Mouse (Mus musculus): ENCODE measurements at regions not wholly inside any gene's neighbourhood (a gene's known extent, or its start where the extent isn't known, plus 50 kb on each side); places are given as distances from the start of the nearest gene placed in this dataset.

DNA sequence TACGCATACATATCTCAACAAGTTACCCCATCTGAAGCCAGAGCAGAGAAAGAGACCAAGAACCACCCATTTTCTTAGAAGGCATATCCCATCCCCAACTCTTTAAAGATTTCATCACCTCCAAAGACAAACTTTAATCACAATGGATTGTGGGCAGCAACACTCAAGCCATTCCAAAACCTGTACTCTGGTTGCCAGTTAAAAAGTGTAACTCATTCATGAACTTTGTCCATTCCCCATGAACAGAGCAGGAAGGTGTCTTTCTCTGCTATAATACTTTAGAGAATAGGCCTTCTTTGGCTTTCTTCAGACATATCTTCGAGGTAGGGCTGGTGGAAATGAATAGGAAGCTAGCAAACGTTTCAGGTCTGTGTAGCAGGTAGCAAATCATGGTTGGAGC lies 160.4 kb downstream of the Fzd1 start:
- no peak for DNase-seq (ENCODE audit: low spot score in 2 of 2)

- DNase-seq (ENCODE audit: low spot score in 2 of 2), result no peak
Observed at GRCm38 (mm10) chr5:4595010-4595409, 162.8 kb downstream of the Fzd1 start.

- DNase-seq (ENCODE audit: low spot score in 2 of 2), result no peak
Observed at GRCm38 (mm10) chr5:4594562-4594961, 163.3 kb downstream of the Fzd1 start.

DNA sequence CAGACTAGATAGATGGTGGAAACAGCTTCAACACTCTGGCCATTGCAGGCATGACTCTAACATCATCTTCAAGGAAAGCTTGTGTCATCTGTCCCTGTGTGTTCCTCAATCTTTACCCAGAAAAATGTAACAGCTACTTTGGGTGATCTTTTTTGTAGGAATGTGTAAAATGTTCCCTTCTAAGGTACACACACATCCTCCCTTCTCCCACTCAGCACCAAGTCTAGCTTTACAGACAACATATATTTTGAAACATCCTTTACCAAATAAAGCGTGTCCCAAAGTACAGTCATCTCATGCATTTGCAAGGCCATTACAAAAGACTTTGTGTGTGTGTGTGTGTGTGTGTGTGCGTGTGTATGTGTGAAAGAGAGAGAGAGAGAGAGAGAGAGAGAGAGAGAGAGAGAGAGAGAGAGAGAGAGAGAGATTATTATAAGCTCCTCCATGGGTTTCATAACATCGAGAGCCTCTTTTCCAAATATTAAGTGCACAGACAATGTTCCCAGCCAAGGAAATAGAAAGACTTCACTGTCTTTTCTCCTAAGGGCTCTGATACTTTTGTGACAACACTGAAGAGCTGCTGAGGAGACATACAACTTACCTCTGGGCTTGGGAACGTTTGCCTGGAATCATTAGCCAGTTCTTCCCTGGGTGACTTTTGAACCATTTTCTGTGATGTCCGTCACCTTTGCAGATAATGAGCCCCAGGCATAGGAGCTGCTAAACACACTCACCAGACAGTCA lies 164.0 kb downstream of the Fzd1 start:
- DNase-seq (ENCODE audit: low spot score in 2 of 2), result no peak

DNA sequence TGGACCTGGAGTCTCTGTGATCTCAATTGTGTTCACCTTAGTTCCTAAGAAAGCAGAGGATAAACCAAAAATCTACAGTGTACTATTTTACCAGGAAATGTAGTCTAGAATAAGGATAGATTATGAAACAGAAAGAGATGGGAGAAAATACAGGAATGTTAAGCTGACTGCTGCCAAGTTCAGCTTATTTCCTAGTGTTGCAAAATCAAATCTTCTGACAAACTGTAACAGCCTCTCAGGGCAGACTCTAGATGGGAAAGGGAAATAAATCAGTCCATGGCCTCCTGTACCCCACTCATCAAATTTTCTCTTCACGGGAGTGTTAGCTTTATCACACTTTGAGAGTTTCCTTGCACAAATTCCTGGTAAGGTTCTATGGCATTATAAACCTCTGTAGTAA lies 166.1 kb downstream of the Fzd1 start:
- no peak for DNase-seq (ENCODE audit: low spot score in 2 of 2)

DNA sequence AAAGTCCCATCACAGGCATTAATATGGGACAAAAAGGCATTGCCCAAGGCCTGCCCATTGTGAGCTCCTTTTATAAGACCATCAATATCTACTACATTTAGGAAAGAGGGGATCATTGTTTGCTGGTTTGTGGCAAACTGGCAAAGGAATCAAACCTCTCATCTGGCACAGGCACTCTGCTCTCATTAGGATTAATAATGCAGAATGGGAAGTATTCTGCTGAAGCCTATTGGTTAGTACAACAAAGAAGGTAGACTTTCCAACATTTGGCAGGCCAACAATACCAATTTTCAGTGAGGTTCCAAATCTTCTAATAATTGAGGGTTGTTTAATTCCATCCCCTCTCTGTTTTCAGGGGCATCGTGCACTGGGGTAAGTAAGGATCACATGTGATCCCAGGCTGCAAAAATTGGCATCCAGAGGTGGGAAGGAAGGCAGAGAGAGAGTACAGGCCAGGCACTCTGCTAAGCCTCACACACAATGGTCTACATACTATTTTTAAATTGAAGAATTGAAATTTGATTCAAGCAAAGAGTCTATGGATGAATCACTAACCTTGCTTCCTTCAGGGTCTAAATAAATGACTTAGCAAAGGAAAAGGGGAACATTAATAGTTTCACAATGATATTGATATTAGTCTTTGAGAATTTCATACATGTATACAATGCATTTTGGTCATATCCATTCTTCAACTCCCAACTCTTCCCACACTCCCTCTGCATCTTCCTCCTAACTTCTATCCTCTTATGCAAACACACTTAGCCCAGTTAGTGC lies 174.9 kb downstream of the Fzd1 start:
- DNase-seq (ENCODE audit: low spot score in 2 of 2), result peak in 1 of 2 experiments; percentile 10

GRCm38 (mm10) chr5:4580185-4580839 lies 177.5 kb downstream of the Fzd1 start:
- no peak for DNase-seq (ENCODE audit: low spot score in 2 of 2)

GRCm38 (mm10) chr5:4578856-4579255 lies 179.0 kb downstream of the Fzd1 start:
- peak in 1 of 2 experiments; percentile 26 for DNase-seq (ENCODE audit: low spot score in 2 of 2)

GRCm38 (mm10) chr5:4577179-4577578 lies 180.7 kb downstream of the Fzd1 start:
- DNase-seq (ENCODE audit: low spot score in 2 of 2), result no peak

- no peak for DNase-seq (ENCODE audit: low spot score in 2 of 2)
Observed at GRCm38 (mm10) chr5:4563862-4564261, 194.0 kb downstream of the Fzd1 start.

DNA sequence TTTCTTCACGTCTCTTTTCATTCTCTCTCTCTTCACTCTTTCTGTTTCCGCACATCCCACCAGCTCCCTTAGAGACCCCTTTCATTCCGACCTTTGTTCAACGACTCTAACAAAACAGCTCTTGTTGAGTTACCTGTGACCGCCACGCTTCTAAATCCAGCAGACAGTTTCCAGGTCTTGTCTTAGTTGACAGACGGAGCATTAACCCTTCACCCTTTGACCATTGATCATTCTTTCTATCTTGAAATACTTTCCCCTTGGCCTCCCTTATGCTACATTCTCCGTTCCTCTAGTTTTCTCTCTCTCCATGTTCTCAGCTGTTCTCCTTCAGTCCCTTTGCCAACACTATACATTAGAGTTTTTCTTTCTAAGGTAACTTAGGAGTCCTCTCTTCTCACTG lies 196.2 kb downstream of the Fzd1 start:
- DNase-seq (ENCODE audit: low spot score in 2 of 2), result no peak

DNA sequence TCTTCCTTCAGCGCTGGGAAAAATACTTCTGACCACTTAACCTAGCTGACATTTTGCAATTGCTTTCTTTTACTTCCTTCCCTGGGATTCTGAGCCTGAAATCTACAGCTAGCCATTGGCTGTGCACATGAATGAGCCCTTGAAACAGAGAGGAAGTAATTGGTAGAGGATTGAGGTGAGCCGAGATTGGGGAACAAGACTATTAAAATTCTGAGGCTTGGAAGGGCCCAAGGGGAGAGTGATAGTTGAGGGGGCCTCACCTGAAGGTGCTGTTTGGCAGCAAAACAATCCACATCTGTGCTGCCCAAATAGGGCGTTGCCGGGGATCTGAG lies 196.7 kb downstream of the Fzd1 start:
- DNase-seq (ENCODE audit: low spot score in 2 of 2), result no peak

DNA sequence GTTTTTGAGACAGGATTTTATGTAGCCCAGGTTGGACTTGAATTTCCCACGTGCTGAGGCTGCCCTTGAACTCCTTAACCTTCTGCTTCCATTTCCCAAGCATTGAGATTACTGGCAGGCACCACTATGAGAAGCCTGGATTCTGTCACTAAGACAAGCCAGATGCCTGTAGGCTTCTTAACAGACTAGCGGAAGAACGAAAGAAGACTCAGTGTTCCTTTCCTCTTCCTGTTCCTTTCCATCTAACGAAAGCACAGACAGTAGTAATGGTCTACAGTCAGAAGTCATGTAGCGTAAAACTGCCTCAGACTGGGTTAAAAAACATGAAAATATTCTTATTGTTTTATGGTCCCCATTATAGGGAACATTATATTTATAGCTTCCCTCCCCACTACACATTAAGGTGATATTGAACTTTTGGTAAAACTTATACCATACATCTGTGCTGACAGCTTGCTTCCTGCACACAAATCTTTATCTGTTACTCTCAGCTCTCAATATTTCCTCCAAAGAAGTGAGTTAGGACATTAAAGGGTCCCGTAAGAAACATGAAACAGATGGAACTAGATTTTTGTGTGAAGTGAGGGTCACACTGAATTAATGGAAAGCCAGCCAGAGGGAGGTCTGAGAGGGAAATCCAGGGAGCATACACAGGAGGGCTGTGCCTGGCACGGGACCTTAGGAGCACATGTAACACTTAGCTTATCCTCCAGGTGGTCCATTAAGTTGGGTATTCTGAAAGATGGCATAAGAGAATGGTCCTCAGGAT lies 197.3 kb downstream of the Fzd1 start:
- DNase-seq (ENCODE audit: low spot score in 2 of 2), result no peak

- DNase-seq (ENCODE audit: low spot score in 2 of 2), result no peak
Observed at GRCm38 (mm10) chr5:4554972-4555371, 202.9 kb downstream of the Fzd1 start.

GRCm38 (mm10) chr5:4538572-4538971 lies 219.3 kb downstream of the Fzd1 start:
- peak in 1 of 2 experiments; percentile 26 for DNase-seq (ENCODE audit: low spot score in 2 of 2)

DNA sequence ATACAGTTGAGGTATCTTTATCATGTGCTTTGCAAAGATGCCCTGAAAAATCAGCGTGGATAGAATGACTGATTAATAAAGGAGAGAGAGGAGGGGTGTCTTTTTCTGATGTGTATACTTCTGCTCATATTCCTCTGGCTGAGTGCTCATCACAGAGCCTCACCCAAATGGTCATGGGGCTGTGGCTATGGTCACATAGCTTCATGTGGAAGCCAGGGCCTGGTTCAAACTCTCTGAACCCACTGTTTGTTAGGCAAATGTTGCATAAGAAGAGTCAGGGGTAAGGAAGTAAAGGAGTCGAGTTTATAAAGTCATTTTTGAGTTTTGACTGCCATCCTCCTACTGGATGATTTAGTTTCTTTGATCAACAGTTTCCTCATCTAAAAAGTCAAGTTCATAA lies 221.0 kb downstream of the Fzd1 start:
- no peak for DNase-seq (ENCODE audit: low spot score in 2 of 2)

DNA sequence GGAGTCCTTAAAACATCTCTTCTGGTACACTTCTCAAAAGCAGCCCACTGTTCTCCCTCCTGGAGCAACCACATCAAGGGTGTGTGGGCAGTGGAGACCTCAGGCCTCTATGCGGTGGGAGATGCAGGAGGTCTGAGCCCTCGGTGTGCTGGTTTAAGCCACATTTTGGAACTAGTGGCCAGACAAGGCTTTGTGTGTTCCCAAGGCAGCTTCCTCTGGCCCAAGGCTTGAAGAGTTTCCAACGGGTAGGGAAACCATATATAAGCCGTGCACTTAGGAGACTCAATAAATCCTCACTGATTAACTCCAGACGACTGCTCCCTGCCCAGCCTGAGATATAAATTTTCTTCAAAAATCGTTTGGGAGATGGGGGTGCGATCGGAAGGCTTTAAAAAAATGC lies 221.9 kb downstream of the Fzd1 start:
- no peak for DNase-seq (ENCODE audit: low spot score in 2 of 2)

- DNase-seq (ENCODE audit: low spot score in 2 of 2), result no peak
Observed at GRCm38 (mm10) chr5:4534512-4534911, 223.3 kb downstream of the Fzd1 start.

DNA sequence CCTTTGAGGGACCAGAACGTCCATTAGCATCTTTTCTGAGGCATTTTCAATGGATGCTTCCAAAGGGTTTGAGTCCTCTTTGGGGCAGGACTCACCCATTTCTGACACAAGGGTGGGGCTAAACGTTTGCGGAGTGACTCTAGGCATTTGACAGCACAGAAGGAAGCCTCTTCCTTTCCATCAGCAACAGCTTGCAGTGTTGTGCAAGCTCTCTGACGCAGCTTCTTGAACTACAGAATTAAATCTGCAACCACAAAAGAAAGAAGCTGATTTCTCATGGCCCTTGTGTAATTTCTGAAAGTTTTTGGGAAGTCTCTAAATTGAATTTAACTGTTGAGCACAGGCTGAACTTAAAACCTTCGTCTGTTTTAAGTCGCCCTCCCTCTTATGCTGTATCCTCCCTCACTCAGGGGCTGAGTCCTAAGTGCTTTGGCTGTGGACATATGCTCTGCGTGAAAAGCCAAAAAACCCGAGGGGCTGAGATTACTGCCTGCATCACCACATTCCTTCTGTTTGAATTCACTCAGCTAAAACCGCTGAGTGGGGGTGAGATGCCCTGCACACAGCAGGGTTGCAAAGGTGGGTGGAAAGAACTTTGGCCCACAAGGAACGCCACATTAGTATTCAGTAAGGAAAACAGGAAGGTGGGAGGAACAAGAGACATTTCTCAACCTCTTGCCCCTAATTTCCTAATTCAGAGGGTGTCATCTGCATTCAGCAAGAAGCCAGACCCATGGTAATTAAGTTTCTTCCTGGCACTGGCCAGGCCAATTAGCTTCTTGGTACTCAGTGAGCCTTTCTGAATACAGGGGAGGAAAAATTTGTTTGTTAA lies 227.4 kb downstream of the Fzd1 start:
- DNase-seq (ENCODE audit: low spot score in 2 of 2), result peak in 1 of 2 experiments; percentile 31

- DNase-seq (ENCODE audit: low spot score in 2 of 2), result peak in 1 of 2 experiments; percentile 15
Observed at GRCm38 (mm10) chr5:4526042-4526815, 231.6 kb downstream of the Fzd1 start.
